Mouse (Mus musculus): ENCODE measurements at regions not wholly inside any gene's neighbourhood (a gene's known extent, or its start where the extent isn't known, plus 50 kb on each side); places are given as distances from the start of the nearest gene placed in this dataset.

- TF ChIP-seq POLR2A (IDR thresholded peaks at IDR 0.05; ENCODE audit: borderline replicate concordance, insufficient read depth, low read length) = no peak
- no peak for TF ChIP-seq CTCF (IDR thresholded peaks at IDR 0.05; ENCODE audit: borderline replicate concordance, insufficient read depth, low read depth, low read length)
These were observed 218.1 kb downstream of the Dhx35 start for GRCm38 (mm10) chr2:159012725-159013124.
